Mouse (Mus musculus): Measurements from ENCODE around the gene Fkbp1b.
"Not testable (repeated sequence)": the region's sequence is repeated elsewhere in the genome, so short reads cannot be mapped to it uniquely, and the experiment has no call there.

Fkbp1b gene

DNA sequence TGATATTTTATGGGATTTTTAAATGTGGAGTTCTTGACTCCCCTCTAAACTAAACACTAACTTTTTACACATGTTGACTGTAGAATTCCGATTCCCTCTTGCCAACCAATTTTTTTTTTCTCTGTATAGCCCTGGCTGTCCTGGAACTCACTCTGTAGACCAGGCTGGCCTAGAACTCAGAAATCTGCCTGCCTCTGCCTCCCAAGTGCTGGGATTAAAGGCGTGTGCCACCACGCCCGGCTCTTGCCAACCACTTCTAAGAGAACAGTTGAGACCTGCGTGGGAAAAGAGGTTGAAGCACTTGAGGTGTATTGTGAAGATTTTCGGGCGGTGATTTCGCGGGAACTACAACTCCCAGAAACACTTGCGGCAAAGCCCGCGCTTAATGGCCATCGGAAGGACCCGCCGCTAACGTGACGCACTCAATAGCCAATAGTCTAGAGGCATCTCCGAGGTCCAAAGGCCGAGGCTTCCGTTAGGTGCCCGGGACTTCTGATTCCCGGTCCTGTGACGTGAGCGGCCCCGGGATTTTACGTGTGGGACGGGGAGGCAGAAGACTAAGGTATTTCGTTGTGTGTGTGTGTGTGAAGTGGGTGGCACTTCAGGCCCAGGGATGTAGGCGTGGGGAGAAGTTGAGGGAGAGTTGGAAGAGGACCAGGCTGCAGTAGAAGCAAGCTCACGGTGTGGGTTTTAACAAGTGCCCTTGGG is 1.7 kb upstream of the Fkbp1b start, which contains the start of gene Wdcp:
Wdcp (plus strand) TSS at position 414 of the 708 bp plus-strand sequence.
- peak; percentile 54 for DNase-seq (ENCODE audit: low spot score)

DNA sequence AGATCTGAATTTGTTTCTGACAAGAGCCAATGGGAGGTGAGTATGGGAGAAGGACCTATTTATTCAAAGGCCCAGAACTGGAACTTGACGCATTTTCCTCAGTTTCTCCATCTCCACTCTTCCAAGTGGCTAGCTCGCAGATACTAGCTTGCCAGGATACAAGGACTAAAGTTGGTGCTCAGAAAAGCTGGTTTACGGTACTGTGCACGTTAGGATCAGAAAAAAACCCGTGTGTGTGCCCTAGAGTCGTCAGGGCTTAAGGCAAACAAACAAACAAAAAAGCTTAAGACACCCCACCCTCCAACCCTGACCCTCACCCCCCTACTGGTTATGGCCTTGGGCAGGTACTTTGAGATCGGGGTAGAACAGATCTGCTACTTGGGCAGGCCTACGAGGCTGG is 1.1 kb upstream of the Fkbp1b start:
- no peak for DNase-seq (ENCODE audit: low spot score)

DNA sequence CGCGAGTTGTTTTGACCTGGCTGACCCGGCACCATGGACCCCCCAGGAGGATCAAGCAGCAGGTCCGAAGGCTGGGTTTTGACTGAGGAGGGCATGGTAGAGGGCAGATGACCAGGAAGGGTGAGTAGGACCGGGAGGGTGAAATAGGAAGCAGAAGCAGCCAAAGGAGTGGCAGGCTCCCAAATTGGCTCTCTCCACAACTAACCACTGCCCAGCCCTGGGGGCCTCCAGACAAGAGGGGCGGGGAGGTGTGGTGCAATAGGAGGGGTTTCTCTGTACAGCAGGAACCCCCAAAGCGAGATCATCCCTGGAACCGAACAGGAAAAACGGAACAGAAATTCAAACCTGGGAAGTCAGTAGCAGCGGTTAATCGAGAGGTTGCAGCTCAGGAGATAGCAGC is 650 bp downstream of the Fkbp1b start:
- no peak for DNase-seq (ENCODE audit: low spot score)

DNA sequence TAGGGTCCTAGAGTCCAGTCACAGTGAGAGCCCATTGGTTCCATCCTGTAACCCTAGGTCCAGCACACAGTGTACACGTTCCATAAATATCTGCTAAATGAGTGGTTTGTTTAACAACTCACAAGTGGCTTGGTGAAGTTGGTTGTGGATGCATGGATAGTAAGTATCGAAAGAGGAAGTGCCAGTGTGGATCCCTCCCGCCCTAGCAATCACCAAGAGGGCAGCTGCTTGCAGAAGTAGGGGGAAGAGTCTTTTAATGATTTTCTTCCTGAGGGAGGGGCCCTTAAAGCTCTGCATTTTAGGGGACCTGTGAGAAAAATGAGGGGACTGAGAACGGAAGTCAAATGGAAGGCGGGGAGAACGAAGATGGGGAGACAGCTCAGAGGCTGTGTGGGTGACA is 1.4 kb downstream of the Fkbp1b start:
- DNase-seq (ENCODE audit: low spot score): no peak

DNA sequence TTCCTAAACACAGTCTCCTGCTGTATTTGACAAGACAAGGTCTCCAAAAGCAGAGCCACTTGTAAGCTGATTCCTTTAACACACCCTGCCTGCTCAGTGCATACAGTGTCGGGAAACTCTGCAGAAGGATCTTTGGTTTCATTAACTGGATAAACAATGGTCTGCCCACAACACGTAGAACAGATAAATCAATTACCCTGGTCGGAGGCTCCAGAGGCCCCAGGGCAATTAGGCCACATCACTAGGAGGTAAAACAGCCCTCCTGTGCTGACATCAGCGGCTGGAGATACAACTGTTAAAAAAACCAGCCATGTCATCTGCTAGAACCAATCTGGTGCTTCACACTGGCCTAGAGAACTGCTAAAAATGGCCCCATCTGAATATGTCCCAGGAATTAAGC is 4.4 kb downstream of the Fkbp1b start:
- DNase-seq (ENCODE audit: low spot score): no peak

DNA sequence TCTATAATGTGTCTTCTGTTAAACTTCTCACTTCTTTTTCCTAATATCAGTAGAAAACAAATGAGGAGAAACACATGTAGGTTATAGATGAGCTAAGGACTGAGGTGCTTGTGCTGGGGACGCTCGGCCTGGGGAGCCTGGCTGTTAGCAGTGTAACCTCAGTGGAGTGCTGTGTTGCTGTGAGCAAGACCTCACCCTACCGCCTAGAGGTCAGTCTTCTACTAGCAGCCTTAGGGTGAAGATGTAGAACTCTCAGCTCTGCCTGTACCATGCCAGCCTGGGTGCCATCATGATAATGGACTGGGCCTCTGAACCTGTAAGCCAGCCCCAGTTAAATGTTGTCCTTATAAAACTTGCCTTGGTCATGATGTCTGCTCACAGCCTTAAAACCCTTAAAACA is 14.1 kb downstream of the Fkbp1b start:
- no peak for DNase-seq (ENCODE audit: low spot score)

DNA sequence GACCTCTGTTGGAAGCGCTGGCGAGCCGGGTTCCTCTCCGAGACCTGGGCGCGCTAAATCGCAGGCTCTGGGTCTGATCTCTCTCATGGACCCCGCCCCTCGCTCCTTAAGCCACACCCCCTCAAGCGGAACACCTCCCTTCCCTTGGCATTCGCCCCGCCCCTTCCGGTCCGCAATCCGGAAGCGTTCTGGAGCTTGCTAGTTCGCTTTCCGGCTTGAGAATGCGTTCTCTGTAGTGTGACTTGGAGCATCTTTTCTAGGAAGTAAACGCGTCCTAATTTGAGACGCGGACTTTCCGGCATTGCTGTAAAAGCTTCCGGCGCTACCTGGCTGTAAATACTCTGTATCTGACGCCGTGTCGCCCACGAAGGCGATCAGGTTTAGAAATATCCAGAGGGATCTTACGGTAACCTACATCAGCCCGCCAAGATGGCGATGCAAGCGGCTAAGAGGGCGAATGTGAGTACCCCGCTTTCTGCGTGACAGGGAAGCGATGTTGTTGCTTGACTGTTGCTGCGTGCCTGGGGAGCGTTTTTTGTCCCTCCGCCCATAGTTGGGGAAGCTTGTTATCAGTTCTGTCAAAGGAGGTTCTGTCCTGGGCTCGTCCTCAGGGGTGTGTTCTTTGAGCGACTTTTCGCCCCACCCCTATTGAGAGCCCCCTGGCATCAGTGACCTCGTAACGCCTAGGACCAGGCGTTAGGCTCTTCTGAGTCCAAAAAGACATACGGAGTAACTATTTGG is 23.9 kb downstream of the Fkbp1b start, which contains the start of gene Sf3b6:
Sf3b6 (plus strand) TSS at position 184 of the 741 bp plus-strand sequence.
- peak; percentile 94 for DNase-seq (ENCODE audit: low spot score)

DNA sequence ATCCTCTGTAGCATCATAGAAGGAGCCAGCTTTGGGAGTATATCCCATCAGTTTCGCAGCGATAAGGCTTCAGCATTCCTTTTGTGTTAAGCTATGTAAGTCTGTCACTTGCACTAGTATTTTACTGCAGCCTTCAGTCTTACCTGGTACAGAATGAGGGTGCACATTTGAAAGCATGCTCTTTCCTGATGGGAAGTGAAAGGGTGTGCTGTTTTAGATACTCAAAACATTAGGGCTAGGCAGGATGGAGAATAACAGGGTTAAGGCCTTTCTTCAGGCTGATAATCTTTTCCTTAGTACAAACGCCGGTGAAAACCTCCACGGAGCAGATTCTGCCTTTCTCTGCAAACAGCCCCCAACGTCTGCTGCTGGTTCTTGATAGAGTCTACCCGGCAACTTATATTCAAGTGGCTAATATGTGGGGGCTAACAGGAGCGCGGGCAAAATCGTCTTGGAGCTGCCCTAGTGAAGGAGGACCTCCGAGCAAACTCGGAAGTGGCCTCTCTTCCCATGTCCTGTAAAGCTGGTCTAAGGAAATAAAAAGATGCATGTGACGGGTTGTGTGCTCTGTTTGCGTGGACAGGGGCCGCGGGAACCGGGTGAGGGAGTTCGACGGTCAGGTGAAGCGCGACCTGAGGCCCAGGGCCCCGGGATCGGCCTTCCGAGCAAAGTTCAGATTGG is 24.6 kb downstream of the Fkbp1b start:
- DNase-seq (ENCODE audit: low spot score): peak; percentile 19

DNA sequence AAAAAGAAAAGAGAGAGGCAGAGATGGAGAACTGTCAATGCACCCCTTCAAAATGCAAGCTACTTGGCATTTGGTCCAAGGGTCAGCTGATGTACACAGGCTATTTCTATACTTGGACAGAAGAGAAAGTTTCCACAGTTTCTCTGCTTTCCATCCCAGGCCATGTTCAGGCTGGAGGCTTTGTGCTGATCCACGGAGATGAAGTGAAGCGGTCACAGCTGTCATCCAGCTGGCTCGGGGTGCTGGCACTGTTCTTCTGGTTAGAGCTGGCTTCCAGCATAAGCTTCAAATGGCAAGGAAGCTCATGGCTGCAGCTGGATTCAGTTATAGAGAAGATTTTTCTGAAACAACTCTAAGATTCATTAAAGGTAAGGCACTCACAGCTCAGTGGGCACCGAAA is 27.8 kb downstream of the Fkbp1b start:
- DNase-seq (ENCODE audit: low spot score): no peak

DNA sequence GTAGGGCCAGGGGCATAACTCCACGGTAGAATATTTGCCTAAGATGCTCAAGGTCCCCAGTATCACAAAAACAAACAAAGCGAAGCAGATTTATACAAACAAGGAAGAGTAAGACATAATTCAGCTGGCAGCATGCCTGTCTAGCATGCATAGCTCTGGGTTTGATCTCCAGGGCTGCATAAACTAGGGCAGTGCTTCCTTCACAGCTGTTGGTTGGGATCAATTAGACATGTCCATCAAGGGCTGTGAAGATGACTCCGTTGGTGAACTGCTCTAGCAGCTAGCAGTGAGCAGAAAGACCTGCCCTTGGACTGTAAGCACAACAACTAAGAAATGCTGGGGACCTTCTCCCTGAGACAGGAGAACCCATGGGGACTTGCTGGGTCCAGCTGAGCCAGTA is 29.7 kb downstream of the Fkbp1b start:
- no peak for DNase-seq (ENCODE audit: low spot score)

DNA sequence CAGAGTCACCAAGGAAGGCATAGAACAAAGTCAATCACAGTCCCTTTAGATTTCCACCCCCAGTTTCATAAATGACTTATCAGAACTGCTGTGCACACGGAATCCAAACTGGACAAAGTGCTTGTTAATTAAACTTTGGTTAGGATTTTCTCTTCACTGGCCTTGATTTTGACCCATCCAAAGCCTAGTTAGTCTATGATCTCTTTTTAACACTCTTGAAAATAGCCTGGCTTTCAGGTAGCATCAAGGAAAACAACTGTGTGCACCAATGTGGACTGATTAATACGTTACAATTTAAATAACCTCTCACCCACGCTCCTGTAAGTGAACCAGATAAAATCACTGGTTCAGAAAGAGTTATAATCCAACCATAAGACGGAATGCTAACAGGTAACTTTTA is 30.4 kb downstream of the Fkbp1b start:
- DNase-seq (ENCODE audit: low spot score): no peak

DNA sequence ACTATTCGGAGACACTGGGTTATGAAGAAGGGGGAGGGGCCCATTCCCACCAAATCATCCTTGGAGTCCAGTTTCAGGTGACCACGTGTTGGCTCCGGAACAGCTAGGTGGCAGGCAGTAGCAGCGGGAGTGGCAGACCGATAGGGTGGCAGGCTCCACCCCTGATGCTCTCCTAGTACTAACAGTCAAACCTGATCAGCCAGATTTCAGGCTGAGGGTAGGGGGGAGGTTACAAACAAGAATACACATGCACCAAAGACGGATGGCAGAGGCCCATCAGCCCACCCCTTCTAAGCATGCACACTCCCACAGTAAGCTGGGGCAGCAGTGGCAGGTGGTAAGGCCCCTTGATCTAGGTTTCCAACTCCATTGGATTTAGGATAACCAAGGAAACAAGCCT is 43.9 kb downstream of the Fkbp1b start:
- DNase-seq (ENCODE audit: low spot score): not testable (repeated sequence)

DNA sequence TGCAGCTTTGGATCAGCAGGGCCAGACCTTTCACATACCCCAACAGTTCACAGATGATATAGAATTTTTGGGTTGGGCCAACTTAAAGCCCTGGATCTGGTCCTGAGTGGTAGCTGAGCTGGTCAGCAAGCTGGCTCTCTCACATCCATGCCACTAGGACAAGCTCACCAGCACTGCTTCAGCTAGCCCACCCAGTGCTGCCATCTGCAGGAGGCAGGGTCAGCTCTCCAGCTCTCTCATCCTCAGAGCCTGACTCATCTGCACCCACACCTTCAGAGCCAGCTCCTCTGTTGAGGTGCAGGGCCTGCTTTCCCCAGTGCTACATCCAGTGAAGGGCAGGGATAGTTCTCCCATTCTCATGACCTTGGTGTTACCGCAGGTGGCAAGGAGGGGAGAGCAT is 47.7 kb downstream of the Fkbp1b start:
- DNase-seq (ENCODE audit: low spot score): no peak

DNA sequence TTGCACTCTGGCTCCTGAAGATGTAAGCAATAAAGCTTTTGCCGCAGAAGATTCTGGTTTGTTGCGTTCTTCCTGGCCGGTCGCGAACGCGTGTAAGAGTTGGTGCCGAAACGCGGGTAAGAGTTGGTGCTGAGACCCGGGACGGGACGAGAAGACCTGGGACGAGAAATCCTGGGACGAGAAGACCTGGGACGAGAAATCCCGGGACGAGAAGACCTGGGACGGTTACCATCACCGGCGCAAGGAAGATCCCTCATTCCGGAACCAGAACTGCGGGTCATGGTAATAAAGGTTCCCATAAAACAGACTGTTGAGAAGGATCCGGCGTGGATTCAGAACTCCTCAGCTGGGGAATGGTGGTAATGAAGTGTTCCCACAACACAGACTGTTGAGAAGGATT is 53.3 kb downstream of the Fkbp1b start:
- DNase-seq (ENCODE audit: low spot score): not testable (repeated sequence)

DNA sequence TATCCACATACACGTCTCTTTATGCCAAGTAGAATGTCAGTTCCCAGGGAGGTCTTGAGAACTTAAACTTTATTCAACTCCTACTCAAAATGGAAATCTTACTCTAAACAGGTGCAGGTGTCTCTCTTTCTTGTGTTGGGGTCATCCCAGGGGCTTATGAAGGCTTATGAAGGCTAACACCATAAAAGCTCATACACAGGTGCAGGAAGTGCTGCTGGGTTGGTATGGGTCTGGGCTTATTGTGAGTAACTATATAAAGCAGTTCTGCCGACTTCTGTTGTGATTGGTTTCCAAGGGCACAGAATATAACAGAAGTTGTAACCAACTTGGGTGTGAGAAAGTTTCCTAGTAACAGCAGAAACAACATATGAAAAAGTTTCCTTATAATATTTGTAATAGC is 56.9 kb downstream of the Fkbp1b start:
- DNase-seq (ENCODE audit: low spot score): no peak

DNA sequence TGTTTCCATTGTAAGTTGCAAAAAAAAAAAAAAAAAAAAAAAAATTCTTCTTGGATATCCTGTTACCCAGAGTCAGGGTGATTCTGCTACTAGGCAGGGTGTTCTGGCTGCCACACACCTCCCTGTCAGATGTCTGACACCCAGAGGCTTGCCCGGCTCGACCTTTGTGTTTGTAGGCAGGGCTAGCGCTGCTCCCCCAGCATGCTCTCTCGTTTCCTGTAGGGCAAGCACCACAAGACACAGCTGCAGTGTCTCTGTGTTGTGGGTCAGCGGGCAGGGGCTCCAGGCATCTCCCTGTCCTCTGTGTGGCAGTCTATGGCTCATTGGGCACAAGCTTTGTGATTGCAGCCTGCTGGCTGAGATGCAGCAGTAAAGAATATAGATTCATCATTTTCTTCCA is 57.8 kb downstream of the Fkbp1b start:
- DNase-seq (ENCODE audit: low spot score): no peak

Data from ovary, postnatal 10 days (tissue).